Mouse (Mus musculus) CD4-positive naive resting alpha-beta T cell, adult 57 days (primary cell): ENCODE data around the gene Avil. TPM values are rescaled to one million over a fixed set of nuclear protein-coding genes. Genes with fewer than 3 reads are reported as not detected.

Experiments
- total RNA-seq: library from RNA; stranded (reverse); gene quantifications from one replicate; pipeline ENCODE4 v1.2.4, GENCODE M21; 2023

Gene Avil
- 1.7 TPM for total RNA-seq

GRCm38 (mm10) chr10:127000529-127000928 is at the start of gene Avil:
Gene Avil, plus strand, starts transcription at chr10:127000709.

GRCm38 (mm10) chr10:126978277-126978994 is 22.1 kb upstream of the Avil start, which contains the start of gene Ctdsp2:
Gene Ctdsp2, plus strand, starts transcription at chr10:126978717.

GRCm38 (mm10) chr10:127030336-127031296 is 30.1 kb downstream of the Avil start, which contains the start of gene Tsfm:
Gene Tsfm, minus strand, starts transcription at chr10:127030840.

GRCm38 (mm10) chr10:127041274-127041766 is 40.8 kb downstream of the Avil start, which contains the start of the genes Mettl1 and Eef1akmt3:
Gene Mettl1, plus strand, starts transcription at chr10:127041414.
Gene Eef1akmt3, minus strand, starts transcription at chr10:127041513.

GRCm38 (mm10) chr10:127047954-127048353 is 47.4 kb downstream of the Avil start, which contains the start of gene Cyp27b1:
Gene Cyp27b1, plus strand, starts transcription at chr10:127048250.

GRCm38 (mm10) chr10:127059968-127060916 is 59.7 kb downstream of the Avil start, which contains the start of gene March9:
Gene March9, minus strand, starts transcription at chr10:127060184.

GRCm38 (mm10) chr10:127063239-127063872 is 62.8 kb downstream of the Avil start, which contains the start of gene Cdk4:
Gene Cdk4, plus strand, starts transcription at chr10:127063534.

Other genes starting within 250 kb of the Avil start
- 6.3 TPM for gene Atp23, start 99.4 kb upstream of the Avil start, total RNA-seq
- 101 TPM for gene Ctdsp2, start 22.0 kb upstream of the Avil start, total RNA-seq
- 23.1 TPM for gene Tsfm, start 30.1 kb downstream of the Avil start, total RNA-seq
- gene Mettl1, start 40.7 kb downstream of the Avil start, total RNA-seq, result 20.2 TPM
- not detected for gene Eef1akmt3, start 40.8 kb downstream of the Avil start, total RNA-seq
- not detected for gene Cyp27b1, start 47.5 kb downstream of the Avil start, total RNA-seq
- 3.9 TPM for gene March9, start 59.5 kb downstream of the Avil start, total RNA-seq
- 107 TPM for gene Cdk4, start 62.8 kb downstream of the Avil start, total RNA-seq
- gene Tspan31, start 69.6 kb downstream of the Avil start, total RNA-seq, result 7.9 TPM
- gene Agap2, start 74.6 kb downstream of the Avil start, total RNA-seq, result 146 TPM
- 87.9 TPM for gene Os9, start 120.4 kb downstream of the Avil start, total RNA-seq
- 652 TPM for gene B4galnt1, start 164.5 kb downstream of the Avil start, total RNA-seq
- 1.8 TPM for gene Slc26a10, start 179.9 kb downstream of the Avil start, total RNA-seq
- gene Arhgef25, start 189.4 kb downstream of the Avil start, total RNA-seq, result 2.2 TPM
- 65.3 TPM for gene Dtx3, start 195.0 kb downstream of the Avil start, total RNA-seq
- 40.5 TPM for gene Pip4k2c, start 210.9 kb downstream of the Avil start, total RNA-seq